Mouse (Mus musculus) midbrain, embryonic 16.5 days (tissue): Measurements from ENCODE around the gene Trim65. TPM values are rescaled to one million over a fixed set of nuclear protein-coding genes. Genes with fewer than 3 reads are reported as not detected.

Experiments
- ATAC-seq: fragments of 200-750 bp; cut with Nextera tagmentation; 2 replicates; pipeline ENCODE4 v1.8.0; 2017; ENCODE audit warnings: moderate TSS enrichment
- H3K27ac ChIP-seq: fragments of 300-500 bp; sonication (generic); 2 replicates; pipeline ENCODE4 v1.5.1; 2014; ENCODE audit warnings: mild to moderate bottlenecking, low read length, mixed read lengths
- H3K27me3 ChIP-seq: fragments of 300-500 bp; sonication (generic); 2 replicates; pipeline ENCODE4 v1.6.1; 2014; ENCODE audit warnings: low read depth, low read length, mixed read lengths; ENCODE audit not compliant: control insufficient read depth, insufficient read depth
- H3K36me3 ChIP-seq: fragments of 300-500 bp; sonication (generic); 2 replicates; pipeline ENCODE4 v1.6.1; 2014; ENCODE audit warnings: mild to moderate bottlenecking, low read length, moderate library complexity, mixed read lengths; ENCODE audit not compliant: control insufficient read depth, insufficient read depth
- H3K4me1 ChIP-seq: fragments of 300-500 bp; sonication (generic); 2 replicates; pipeline ENCODE4 v1.6.1; 2014; ENCODE audit warnings: mild to moderate bottlenecking, low read length, mixed read lengths; ENCODE audit not compliant: control insufficient read depth, insufficient read depth
- H3K4me2 ChIP-seq: fragments of 300-500 bp; sonication (generic); 2 replicates; pipeline ENCODE4 v1.6.1; 2014; ENCODE audit warnings: mild to moderate bottlenecking, low read length, mixed read lengths
- H3K4me3 ChIP-seq: fragments of 300-500 bp; sonication (generic); 2 replicates; pipeline ENCODE4 v1.5.1; 2014; ENCODE audit warnings: low read depth, mild to moderate bottlenecking, low read length, moderate library complexity, mixed read lengths
- H3K9ac ChIP-seq: fragments of 300-500 bp; sonication (generic); 2 replicates; pipeline ENCODE4 v1.6.1; 2014; ENCODE audit warnings: low read depth, low read length, mixed read lengths
- H3K9me3 ChIP-seq: fragments of 300-500 bp; sonication (generic); replicated peaks from 2 replicates; pipeline ENCODE4 v1.6.1; 2014; ENCODE audit warnings: mild to moderate bottlenecking, low read length, mixed read lengths; ENCODE audit not compliant: control insufficient read depth, poor library complexity, severe bottlenecking
- WGBS: fragments of 180-500 bp; shearing (Covaris S2); extraction: QIAGEN DNeasy Blood & Tissue Kit; methylation state at CpG from one replicate; pipeline ENCODE4 v1.1.7; 2014; 5-methylcytosine and 5-hydroxymethylcytosine counted together
- polyA plus RNA-seq: library from polyadenylated mRNA; unstranded; fragments of >200 nt; fragmentation: Nextera tagmentation; extraction: Ambion mirVana; gene quantifications from 2 replicates; pipeline ENCODE4 v1.2.1, GENCODE M21; 2015

Trim65 gene
- polyA plus RNA-seq, 1 experiment from 2014 or later: 2.2 TPM

- WGBS: 84% methylated on average over 19 of the region's 19 CpGs
Measured at GRCm38 (mm10) chr11:116111611-116112203, 19.2 kb downstream of the Trim65 start.

GRCm38 (mm10) chr11:116111067-116111466 is 19.9 kb downstream of the Trim65 start:
- peaks cover 47% of the 10 kb centered on the region for H3K27me3 ChIP-seq
- H3K27ac ChIP-seq: no peak overlapping the region
- H3K4me1 ChIP-seq: peaks cover 10% of the 10 kb centered on the region; the same call in 1 of the 2 replicates
- no peak overlapping the region for H3K4me3 ChIP-seq
- WGBS: 81% methylated on average over 4 of the region's 4 CpGs
- no peak for ATAC-seq
- H3K36me3 ChIP-seq: no peaks in the 10 kb centered on the region
- H3K9me3 ChIP-seq: no peaks in the 10 kb centered on the region
- H3K9ac ChIP-seq: no peak overlapping the region
- H3K4me2 ChIP-seq: no peak overlapping the region

More at GRCm38 (mm10) chr11:116111611-116112203, 19.2 kb downstream of the Trim65 start:
- peaks cover 40% of the 10 kb centered on the region for H3K27me3 ChIP-seq
- no peak overlapping the region for H3K9ac ChIP-seq
- H3K9me3 ChIP-seq: no peaks in the 10 kb centered on the region
- peaks cover 10% of the 10 kb centered on the region; the same call in 1 of the 2 replicates for H3K4me1 ChIP-seq
- H3K4me2 ChIP-seq: no peak overlapping the region
- H3K4me3 ChIP-seq: no peak overlapping the region
- H3K36me3 ChIP-seq: no peaks in the 10 kb centered on the region
- no peak overlapping the region for H3K27ac ChIP-seq
- ATAC-seq: no peak

- peak overlapping the region; percentile 39 for H3K4me3 ChIP-seq
- ATAC-seq: no peak
- H3K27ac ChIP-seq: no peak overlapping the region
- peak overlapping the region; percentile 61 for H3K4me2 ChIP-seq
- H3K27me3 ChIP-seq: peaks cover 52% of the 10 kb centered on the region
- no peaks in the 10 kb centered on the region for H3K36me3 ChIP-seq
- H3K9ac ChIP-seq: peak overlapping the region; percentile 52; the same call in 1 of the 2 replicates
- H3K9me3 ChIP-seq: no peaks in the 10 kb centered on the region
- peaks cover 10% of the 10 kb centered on the region; the same call in 1 of the 2 replicates for H3K4me1 ChIP-seq
- WGBS: 38% methylated on average over 10 of the region's 10 CpGs
Measured at GRCm38 (mm10) chr11:116110540-116110939, 20.4 kb downstream of the Trim65 start.

GRCm38 (mm10) chr11:116110131-116110530 is 20.8 kb downstream of the Trim65 start:
- no peaks in the 10 kb centered on the region for H3K36me3 ChIP-seq
- peaks cover 53% of the 10 kb centered on the region for H3K27me3 ChIP-seq
- H3K9me3 ChIP-seq: no peaks in the 10 kb centered on the region
- H3K4me2 ChIP-seq: peak overlapping the region; percentile 61
- ATAC-seq: peak; percentile 66; the same call in 1 of the 2 replicates
- peak overlapping the region; percentile 52 for H3K9ac ChIP-seq
- no peak overlapping the region for H3K27ac ChIP-seq
- H3K4me3 ChIP-seq: peak overlapping the region; percentile 39
- 2% methylated on average over 31 of the region's 35 CpGs for WGBS
- H3K4me1 ChIP-seq: peaks cover 10% of the 10 kb centered on the region; the same call in 1 of the 2 replicates

GRCm38 (mm10) chr11:116109441-116110081 is 21.4 kb downstream of the Trim65 start:
- H3K4me2 ChIP-seq: peak overlapping the region; percentile 61
- H3K4me1 ChIP-seq: peaks cover 10% of the 10 kb centered on the region; the same call in 1 of the 2 replicates
- peaks cover 53% of the 10 kb centered on the region for H3K27me3 ChIP-seq
- WGBS: 1% methylated on average over 68 of the region's 70 CpGs
- no peak for ATAC-seq
- no peaks in the 10 kb centered on the region for H3K9me3 ChIP-seq
- H3K27ac ChIP-seq: no peak overlapping the region
- peak overlapping the region; percentile 52 for H3K9ac ChIP-seq
- no peaks in the 10 kb centered on the region for H3K36me3 ChIP-seq
- peak overlapping the region; percentile 39 for H3K4me3 ChIP-seq

GRCm38 (mm10) chr11:116108464-116109137 is 22.3 kb downstream of the Trim65 start:
- WGBS: under 1% methylated on average over 23 of the region's 23 CpGs
- peaks cover 53% of the 10 kb centered on the region for H3K27me3 ChIP-seq
- H3K4me1 ChIP-seq: peaks cover 10% of the 10 kb centered on the region; the same call in 1 of the 2 replicates
- no peak overlapping the region for H3K27ac ChIP-seq
- no peaks in the 10 kb centered on the region for H3K36me3 ChIP-seq
- ATAC-seq: no peak
- peak overlapping the region; percentile 39; the same call in 1 of the 2 replicates for H3K4me3 ChIP-seq
- no peak overlapping the region for H3K9ac ChIP-seq
- peak overlapping the region; percentile 61 for H3K4me2 ChIP-seq
- no peaks in the 10 kb centered on the region for H3K9me3 ChIP-seq

GRCm38 (mm10) chr11:116107777-116108285 is 23.1 kb downstream of the Trim65 start:
- Histone ChIP-seq H3K27ac (no peak overlapping the region), H3K9ac (peak overlapping the region; percentile 46), H3K4me1 (peaks cover 10% of the 10 kb centered on the region; the same call in 1 of the 2 replicates), H3K9me3 (no peaks in the 10 kb centered on the region), H3K4me2 (peak overlapping the region; percentile 30; the same call in 1 of the 2 replicates), H3K36me3 (no peaks in the 10 kb centered on the region), H3K27me3 (peaks cover 53% of the 10 kb centered on the region), H3K4me3 (no peak overlapping the region)
- WGBS: 11% methylated on average over 19 of the region's 19 CpGs
- ATAC-seq: no peak

- peak overlapping the region; percentile 46 for H3K9ac ChIP-seq
- H3K4me3 ChIP-seq: no peak overlapping the region
- ATAC-seq: no peak
- WGBS: 21% methylated on average over 14 of the region's 14 CpGs
- no peaks in the 10 kb centered on the region for H3K9me3 ChIP-seq
- H3K36me3 ChIP-seq: no peaks in the 10 kb centered on the region
- peaks cover 53% of the 10 kb centered on the region for H3K27me3 ChIP-seq
- peak overlapping the region; percentile 30; the same call in 1 of the 2 replicates for H3K4me2 ChIP-seq
- H3K4me1 ChIP-seq: peaks cover 10% of the 10 kb centered on the region; the same call in 1 of the 2 replicates
- no peak overlapping the region for H3K27ac ChIP-seq
Measured at GRCm38 (mm10) chr11:116106963-116107776, 23.8 kb downstream of the Trim65 start.
